ENCODE assay signal across 10 mouse cellular contexts in the genomic region with DNA sequence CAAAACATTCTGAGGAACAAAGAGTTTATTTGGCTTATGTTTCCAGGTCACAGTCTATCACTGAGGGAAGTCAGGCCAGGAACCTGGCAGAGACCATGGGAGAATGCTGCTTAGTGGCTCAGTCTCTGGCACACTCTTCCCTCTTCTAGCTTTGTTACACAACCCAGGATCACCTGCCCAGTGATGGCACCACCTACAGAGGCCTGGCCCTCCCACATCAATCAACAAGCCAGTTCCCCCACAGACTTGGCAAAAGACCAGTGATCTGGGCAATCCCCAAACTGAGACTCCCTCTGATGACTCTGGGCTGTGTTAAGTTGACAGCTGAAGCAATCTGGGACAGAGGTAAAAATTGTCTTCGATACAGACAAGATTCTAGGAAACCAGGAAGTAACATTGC. TPM values are rescaled to one million over a fixed set of nuclear protein-coding genes. Genes with fewer than 3 reads are reported as not detected.
DNase-seq lines count a peak whose midpoint lies in the region; ATAC-seq lines count a peak whose summit lies in the region.
"Had no signal": no experiment of that assay in that cellular context is flagged by ENCODE, and none has a peak within 500 bp of the region (broad histone marks: within the 10 kb centered on the region; RNA-seq: fewer than 3 reads in every experiment).

No protein-coding gene starts in this region.

- intact Hi-C loops in left cerebral cortex, postnatal 4 days (cut with DNase I) = loop anchor here (10.0 kb wide), 1 partner anchor 1039 kb away; no protein-coding TSS in a partner anchor
- intact Hi-C loops in left cerebral cortex, postnatal 36 days (cut with DNase I) = loop anchor here (10.0 kb wide), 1 partner anchor 1459 kb away; no protein-coding TSS in a partner anchor

- no peak for ATAC-seq in megakaryocyte, adult 5-6 weeks (ENCODE audit: poor library complexity, severe bottlenecking)

- peak; percentile 15 for DNase-seq in adrenal gland, adult 8-10 months
- no peak for DNase-seq in adrenal gland, postnatal 4 days (ENCODE audit: low spot score in 2 of 2)
- peak; percentile 25 for DNase-seq in left cerebral cortex, postnatal 4 days
- DNase-seq in left cerebral cortex, postnatal 36 days (ENCODE audit: low spot score in 2 of 2) = no peak
- peak; percentile 5 to 43 for DNase-seq in adrenal gland, postnatal 36 days
- peak; percentile 41 to 43 for DNase-seq in heart, adult 9 months (ENCODE audit: low spot score in 2 of 2)
- DNase-seq in spleen, adult 12 weeks (ENCODE audit: low spot score) = no peak
- DNase-seq: kidney, postnatal 10 days; layer of hippocampus, postnatal 36 days had no signal

RNA-seq across cellular contexts. Expression of a gene that starts 2.6 kb away (rescaled TPM):
- total RNA-seq in adrenal gland, adult 8-10 months (2022) = 10 to 100 TPM; 30.7 to 75.1 (median 38.7) TPM
- total RNA-seq in adrenal gland, postnatal 4 days (2021) = 10 to 100 TPM; 72.9 to 80.5 TPM
- 100 to 1,000 TPM; 179 to 184 TPM for total RNA-seq in left cerebral cortex, postnatal 4 days (2021)
- total RNA-seq in left cerebral cortex, postnatal 36 days (2021) = 100 to 1,000 TPM; 100 to 137 TPM
- total RNA-seq in adrenal gland, postnatal 36 days (2021) = 10 to 100 TPM; 33.6 to 40.6 TPM
- 0.36 and 0.42 TPM in 2 replicates for total RNA-seq in megakaryocyte, adult 5-6 weeks (2015)
- 0.04 and 1.1 TPM in 2 replicates for total RNA-seq in megakaryocyte, adult 5-6 weeks (2017)

Comparison
In these comparisons a context has a peak if more than half of its experiments do, and no peak if none do; other contexts are left out.
1. DNase-seq: peak in adrenal gland, adult 8-10 months (single experiment), left cerebral cortex, postnatal 4 days (single experiment), adrenal gland, postnatal 36 days (2 of 2) and heart, adult 9 months (2 of 2); none in adrenal gland, postnatal 4 days (0 of 2), left cerebral cortex, postnatal 36 days (0 of 2) and spleen, adult 12 weeks (single experiment).
2. RNA of a gene that starts 2.6 kb away (total RNA-seq): 179 to 184 TPM in left cerebral cortex, postnatal 4 days, 100 to 137 TPM in left cerebral cortex, postnatal 36 days, 72.9 to 80.5 TPM in adrenal gland, postnatal 4 days, 30.7 to 75.1 TPM in adrenal gland, adult 8-10 months and 33.6 to 40.6 TPM in adrenal gland, postnatal 36 days; 0.04 to 1.1 TPM in megakaryocyte, adult 5-6 weeks; every median in the first group is over 10 times any median in the second.